Mouse (Mus musculus) frontal cortex, adult 2 months (tissue): ENCODE measurements around the gene Msn. TPM values are rescaled to one million over a fixed set of nuclear protein-coding genes. Genes with fewer than 3 reads are reported as not detected.

Source experiments
- DNase-seq, 2 experiments: peaks; one replicate each; pipeline ENCODE4 v3.0.0; 2022; ENCODE audit warnings: low spot score in 1 of 2; ENCODE audit errors: extremely low spot score in 1 of 2
- polyA plus RNA-seq: library from polyadenylated mRNA; depleted of rRNA; stranded (reverse); fragments of >200 nt; gene quantifications from 2 replicates; pipeline ENCODE4 v1.2.3, GENCODE M21; 2012; rRNA removed

The Msn gene
- 21.4 and 23.5 TPM in 2 replicates for polyA plus RNA-seq

DNA sequence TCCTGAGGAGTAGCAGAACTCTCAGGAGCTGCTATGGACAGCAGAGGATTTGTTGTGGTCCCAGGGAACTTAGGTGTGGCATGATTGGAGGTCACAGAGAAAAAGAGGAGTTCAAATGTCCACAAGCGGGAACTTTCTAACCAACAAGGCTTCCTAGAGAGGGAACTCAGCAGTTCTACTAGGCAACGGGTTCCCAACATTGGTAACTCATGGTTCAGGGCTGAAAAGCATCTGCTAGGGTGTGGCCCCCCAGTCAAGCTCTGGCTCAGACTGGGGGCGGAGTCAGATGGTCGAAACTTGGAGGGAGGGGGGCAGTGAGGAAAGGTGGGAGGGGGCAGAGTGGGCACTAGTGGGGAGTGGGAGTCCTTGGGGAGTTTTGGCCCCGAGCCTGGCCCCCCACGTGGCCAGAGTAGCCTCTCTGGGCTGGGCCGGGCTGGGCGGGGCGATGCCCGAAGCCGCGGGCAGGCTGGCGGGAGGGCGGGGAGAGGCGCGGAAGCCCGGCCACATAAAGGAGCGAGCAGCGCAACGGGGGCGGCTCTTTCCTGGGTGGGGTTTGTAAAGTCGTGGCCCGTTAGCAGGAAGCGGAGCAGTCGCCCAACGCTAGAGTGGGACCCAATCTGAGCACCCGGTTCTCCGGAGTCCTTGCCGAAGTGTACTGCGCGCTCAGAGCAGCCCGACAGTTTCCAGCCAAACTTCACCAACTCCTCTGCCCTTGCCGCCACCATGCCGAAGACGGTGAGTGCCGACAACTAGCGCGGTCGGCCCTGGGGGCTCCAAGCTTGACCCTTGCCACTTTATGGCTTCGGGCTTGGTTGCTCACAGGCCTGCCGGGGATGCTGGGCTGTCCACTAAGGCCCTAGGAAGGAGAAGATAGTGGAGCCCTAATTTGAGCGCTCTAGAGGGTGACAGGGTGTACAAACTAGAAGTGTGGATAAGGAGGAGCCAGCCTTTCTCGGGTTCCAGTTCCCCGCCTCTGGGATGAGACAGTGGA lies at the start of gene Msn:
Gene Msn (plus strand): TSS at position 534 of the 991 bp plus-strand sequence.
- DNase-seq, result peak in 1 of 2 experiments; percentile 8

- DNase-seq, result peak in 1 of 2 experiments; percentile 2
These were observed 43.0 kb upstream of the Msn start for GRCm38 (mm10) chrX:96052798-96053197.

- no peak for DNase-seq
These were observed 18.1 kb upstream of the Msn start for GRCm38 (mm10) chrX:96077747-96078146.

DNA sequence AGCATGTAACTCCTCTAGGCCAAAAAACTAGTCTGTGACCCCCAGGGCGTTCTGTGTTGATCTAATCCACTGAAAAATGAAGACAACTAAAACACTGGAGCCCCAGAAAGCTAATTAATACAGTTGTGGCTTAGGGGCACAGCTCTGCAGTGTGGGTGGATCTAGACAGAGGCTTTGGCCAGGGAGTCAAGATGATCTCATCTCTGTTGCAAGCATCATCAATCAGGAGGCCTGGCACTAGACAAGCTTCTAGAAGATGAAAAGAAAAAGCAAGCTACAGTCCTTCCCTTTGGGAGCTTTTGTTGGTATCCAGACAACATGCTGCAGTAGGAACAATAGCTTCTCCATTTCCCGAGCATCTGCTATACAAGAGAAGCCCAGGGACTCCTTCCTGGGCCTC lies 9.6 kb upstream of the Msn start:
- no peak for DNase-seq

GRCm38 (mm10) chrX:96096513-96097210 lies 820 bp downstream of the Msn start:
- no peak for DNase-seq

GRCm38 (mm10) chrX:96097491-96097970 lies 1.7 kb downstream of the Msn start:
- DNase-seq, result no peak

- no peak for DNase-seq
These were observed 3.2 kb downstream of the Msn start for GRCm38 (mm10) chrX:96099003-96099402.

DNA sequence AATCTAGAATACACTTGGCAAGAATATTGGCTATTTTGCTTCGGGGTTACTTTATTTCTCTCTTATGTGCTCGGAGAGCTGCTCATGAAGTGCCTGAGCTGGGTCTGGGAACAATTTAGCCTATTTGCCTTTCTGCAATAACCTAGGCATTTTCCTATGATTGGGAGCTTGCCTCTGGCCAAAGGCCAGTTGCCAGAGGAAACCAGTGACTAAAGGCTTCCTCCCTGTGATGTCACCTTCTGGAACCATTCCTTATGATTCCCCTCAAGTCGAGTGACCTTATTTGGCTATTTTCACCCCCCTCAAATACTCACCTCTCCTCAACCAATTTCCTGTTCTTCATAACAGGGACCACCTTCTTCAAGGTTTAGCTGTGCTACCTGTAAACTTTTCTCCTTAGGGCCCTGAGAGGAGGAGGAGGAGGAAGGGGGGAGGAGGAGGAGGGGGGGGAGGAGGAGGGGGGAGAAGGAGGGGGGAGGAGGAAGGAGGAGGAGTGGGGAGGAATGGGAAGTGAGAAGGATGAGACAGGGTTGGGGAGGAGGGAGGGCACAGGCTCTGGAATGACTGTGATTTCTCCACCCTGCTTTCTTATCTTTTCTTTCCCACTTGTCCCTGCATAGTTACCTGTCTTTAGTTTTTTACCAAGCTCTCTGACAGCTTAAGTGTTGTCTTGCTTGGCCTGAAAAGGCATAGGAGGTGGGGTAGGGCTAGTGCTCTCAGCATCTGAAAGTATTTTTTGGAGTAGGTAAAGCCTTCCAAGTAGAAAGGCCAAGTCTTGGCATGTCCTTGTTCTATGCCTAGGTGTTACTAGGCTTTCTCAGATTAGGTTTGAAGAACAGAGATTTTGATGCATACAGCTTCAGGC lies 11.8 kb downstream of the Msn start:
- DNase-seq, result no peak

- no peak for DNase-seq
These were observed 17.3 kb downstream of the Msn start for GRCm38 (mm10) chrX:96113106-96113634.

- DNase-seq, result no peak
These were observed 19.7 kb downstream of the Msn start for GRCm38 (mm10) chrX:96115501-96115900.

DNA sequence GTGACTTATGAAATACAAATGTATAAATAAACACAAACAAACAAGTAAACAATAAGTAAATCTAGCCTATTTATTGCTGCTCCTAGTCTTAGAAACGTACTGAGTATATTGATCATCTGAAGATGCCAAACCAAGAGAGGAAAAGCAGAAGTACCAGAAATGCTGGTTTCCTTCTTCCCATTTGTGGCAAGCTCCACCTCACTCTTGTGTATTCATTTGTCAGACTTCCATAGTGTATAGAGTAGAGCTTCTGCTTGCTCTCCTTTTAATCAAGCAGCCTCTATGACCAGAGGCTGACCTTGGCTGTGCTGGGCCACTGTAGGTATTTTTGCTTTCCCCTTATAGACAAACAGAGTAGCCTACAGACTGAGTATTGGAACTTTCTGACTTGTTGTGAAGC lies 21.5 kb downstream of the Msn start:
- no peak for DNase-seq

GRCm38 (mm10) chrX:96119997-96120396 lies 24.2 kb downstream of the Msn start:
- no peak for DNase-seq

DNA sequence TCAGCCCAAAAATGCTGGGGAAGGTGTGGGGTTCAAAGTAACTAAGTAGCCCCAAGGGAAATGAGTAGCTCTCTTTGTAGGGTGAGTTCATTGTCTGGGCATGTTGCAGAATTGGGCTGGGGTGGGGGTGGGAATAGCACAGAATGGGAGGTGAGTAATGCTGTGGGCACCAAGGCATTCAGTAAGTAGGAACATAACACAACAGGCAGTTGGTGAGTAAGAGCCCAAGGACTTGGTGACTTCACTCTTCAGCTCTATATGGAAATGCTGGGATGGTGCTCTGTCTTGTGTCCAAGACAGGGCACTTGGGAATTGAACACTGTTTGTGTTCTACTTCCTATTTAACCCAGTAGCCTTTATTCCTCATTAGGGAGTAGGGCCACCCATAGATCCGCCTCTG lies 26.1 kb downstream of the Msn start:
- DNase-seq, result no peak

DNA sequence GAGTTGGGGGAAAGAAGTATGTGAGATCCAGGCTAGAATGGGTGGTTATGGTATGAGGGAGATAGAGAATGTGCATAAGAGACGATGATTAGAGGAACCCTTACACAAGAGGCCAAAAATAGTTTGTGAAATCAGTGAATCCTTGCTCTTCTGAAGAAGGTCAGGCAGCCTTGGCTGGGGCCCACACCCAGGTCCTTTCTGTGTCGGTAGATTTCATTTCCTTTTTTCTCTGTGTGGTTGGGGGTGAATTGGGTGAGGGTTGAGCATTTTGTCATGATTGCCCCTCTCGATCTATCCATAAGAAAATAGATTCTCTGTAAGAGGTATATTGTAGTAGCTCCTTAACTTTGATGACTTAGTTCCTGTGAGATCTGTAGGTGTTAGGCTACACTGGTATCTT lies 31.0 kb downstream of the Msn start:
- no peak for DNase-seq

- no peak for DNase-seq
These were observed 34.3 kb downstream of the Msn start for GRCm38 (mm10) chrX:96130139-96130538.

DNA sequence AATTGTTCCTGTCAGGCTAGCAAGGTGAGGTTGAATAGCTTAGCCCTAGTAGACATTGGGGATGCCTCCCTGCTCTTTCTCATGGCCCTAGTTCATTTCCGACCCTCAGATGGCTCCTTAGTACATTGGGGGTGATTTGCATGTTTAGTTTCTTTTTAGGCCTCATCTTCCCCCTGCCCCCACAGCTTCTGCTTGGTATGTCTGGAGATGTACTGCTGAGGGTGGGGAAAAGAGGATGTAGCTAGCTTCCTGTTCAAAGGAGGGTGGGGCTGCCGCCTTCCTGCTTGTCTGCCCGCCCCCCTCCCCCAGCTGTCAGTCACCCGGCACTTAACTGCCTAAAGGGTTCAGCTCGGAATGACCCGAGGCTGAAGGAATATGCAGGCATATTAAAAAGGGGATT lies 34.8 kb downstream of the Msn start:
- DNase-seq, result no peak

- DNase-seq, result peak in 1 of 2 experiments; percentile 7
These were observed 37.4 kb downstream of the Msn start for GRCm38 (mm10) chrX:96133260-96133659.

DNA sequence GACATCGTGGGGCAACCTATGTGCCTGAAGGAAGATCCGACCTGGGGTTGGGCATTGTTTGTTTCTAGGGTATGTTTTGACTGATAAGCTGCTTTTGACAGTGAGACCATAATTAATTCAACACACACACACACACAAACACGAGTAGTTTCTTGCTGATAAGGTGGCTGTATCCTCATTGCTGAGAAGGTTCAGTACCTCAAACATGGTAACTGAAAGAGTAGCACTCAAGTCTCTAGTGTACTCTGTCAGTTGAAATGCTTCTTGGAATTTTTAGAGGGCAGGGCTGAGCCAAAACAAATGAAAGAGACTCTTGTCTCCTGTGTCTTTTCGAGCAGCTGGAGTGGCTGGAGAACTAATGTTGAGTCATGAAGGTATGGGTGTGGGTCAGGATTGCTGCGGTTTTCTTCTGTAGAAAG lies 38.4 kb downstream of the Msn start:
- DNase-seq, result no peak

DNA sequence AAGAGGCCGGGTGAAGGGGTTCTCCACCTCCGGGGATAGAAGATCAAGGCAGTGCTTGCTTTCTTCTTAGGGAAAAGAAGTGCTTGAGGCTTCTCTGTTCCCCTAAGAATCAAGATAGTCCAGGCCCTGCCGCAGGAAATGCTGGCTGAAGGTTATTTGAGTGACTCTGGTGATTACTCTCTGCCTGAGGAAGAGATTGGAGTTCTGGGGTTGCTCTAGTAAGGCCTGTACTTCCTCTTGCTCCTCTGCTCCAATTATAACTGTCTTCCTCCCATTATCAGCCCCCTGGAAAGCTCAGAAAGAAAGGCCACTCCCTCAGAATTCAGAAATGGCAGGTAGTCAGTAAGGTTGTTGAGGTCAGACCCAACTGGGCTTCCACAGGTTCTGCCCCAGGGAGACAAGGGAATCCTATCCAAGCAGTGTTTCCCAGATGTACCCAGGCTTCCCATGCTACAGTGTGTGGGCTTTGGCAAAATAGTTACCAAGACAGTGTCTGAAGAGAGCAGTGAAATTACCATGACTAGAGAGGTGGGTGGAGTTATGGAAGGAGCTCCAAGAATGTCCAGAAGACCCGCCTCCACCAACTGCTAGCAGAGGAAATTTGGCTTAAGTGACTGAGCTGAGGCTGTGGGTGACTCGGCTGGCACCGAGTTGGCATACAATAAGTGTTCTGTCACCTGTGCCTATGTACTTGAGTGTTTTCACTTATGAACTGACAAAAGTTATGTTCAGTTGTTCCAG lies 39.2 kb downstream of the Msn start:
- DNase-seq, result peak; percentile 9 to 22

DNA sequence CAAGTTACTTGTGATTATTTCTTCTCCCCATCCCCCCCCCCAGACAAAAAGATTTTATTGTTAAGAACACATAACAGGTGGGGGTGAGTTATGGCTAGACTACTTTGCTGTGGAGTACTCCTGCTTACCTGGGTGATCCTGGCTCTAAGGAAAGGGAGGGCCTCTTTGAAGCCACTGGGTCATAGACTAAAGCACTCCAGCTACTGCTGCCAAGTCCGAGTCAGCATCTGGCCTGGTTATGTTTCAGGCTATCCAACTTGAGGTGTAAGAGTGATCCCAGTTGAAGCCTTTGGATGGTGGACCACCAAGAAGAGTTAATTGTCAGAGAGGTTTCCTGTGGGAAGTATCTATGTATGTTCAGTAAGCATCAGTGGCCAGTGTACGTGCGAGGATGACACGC lies 39.7 kb downstream of the Msn start:
- DNase-seq, result no peak
